Mouse (Mus musculus) G1E (cell line): ENCODE results near the gene Ttc28. TPM values are rescaled to one million over a fixed set of nuclear protein-coding genes. Genes with fewer than 3 reads are reported as not detected.

Source experiments
- ATAC-seq: 2 replicates; pipeline ENCODE4 v1.8.0; 2016; ENCODE audit warnings: mild to moderate bottlenecking; ENCODE audit not compliant: insufficient number of reproducible peaks, poor library complexity, low FRiP score, severe bottlenecking; ENCODE audit errors: extremely low read depth
- DNase-seq: peaks from one replicate; pipeline ENCODE4 v3.0.0; 2012; ENCODE audit warnings: low spot score
- H3K27me3 ChIP-seq: 2 replicates; pipeline ENCODE4 v1.6.1; 2012; ENCODE audit warnings: mild to moderate bottlenecking, low read length, inconsistent platforms; ENCODE audit not compliant: insufficient read depth
- H3K36me3 ChIP-seq: replicated peaks from 2 replicates; pipeline ENCODE3; 2012; ENCODE audit warnings: mild to moderate bottlenecking, inconsistent platforms
- H3K4me1 ChIP-seq: 2 replicates; pipeline ENCODE4 v1.6.1; 2012; ENCODE audit warnings: low read depth, low read length, inconsistent platforms, mixed read lengths; ENCODE audit not compliant: insufficient read depth
- H3K4me3 ChIP-seq: 2 replicates; pipeline ENCODE4 v1.5.1; 2012; ENCODE audit warnings: low read depth, mild to moderate bottlenecking, inconsistent platforms, low read length, moderate library complexity, mixed read lengths
- H3K9me3 ChIP-seq: replicated peaks from 2 replicates; pipeline ENCODE4 v1.6.1; 2012; ENCODE audit warnings: inconsistent platforms
- CTCF ChIP-seq: IDR thresholded peaks from 2 replicates; pipeline ENCODE4 v1.5.1; 2012; ENCODE audit warnings: low read depth, low read length, inconsistent platforms, mixed read lengths
- GATA1 ChIP-seq: IDR thresholded peaks from 2 replicates; pipeline ENCODE4 v1.6.1; 2012; ENCODE audit warnings: borderline replicate concordance, low read length, inconsistent platforms, mixed read lengths
- GATA2 ChIP-seq: IDR thresholded peaks from 2 replicates; pipeline ENCODE4 v1.6.1; 2012; ENCODE audit warnings: low read depth, low read length, inconsistent platforms, borderline replicate concordance
- POLR2AphosphoS5 ChIP-seq: IDR thresholded peaks from 2 replicates; pipeline ENCODE4 v1.6.1; 2012; ENCODE audit warnings: low read depth, low read length, inconsistent platforms; ENCODE audit not compliant: insufficient replicate concordance
- TAL1 ChIP-seq: conservative IDR thresholded peaks from 2 replicates; pipeline ENCODE4 v1.6.1; 2012; ENCODE audit warnings: low read depth, low read length, inconsistent platforms, mixed read lengths
- polyA plus RNA-seq: library from polyadenylated mRNA; stranded (reverse); fragments of >175 nt; gene quantifications from 2 replicates; pipeline ENCODE4 v1.2.3, GENCODE M21; 2012
- total RNA-seq, 2 experiments: library from RNA; stranded (forward) in 1 of 2; stranded (reverse) in 1 of 2; fragments of 200-1000 nt in 1 of 2; fragments of >200 nt in 1 of 2; fragmentation: Nextera tagmentation in 1 of 2; gene quantifications; 2 replicates each; pipeline ENCODE4 v1.2.3; 2014 to 2017

The Ttc28 gene
- total and polyA plus RNA-seq, 3 experiments: 0.28 to 2.0 (median 0.55) TPM

DNA sequence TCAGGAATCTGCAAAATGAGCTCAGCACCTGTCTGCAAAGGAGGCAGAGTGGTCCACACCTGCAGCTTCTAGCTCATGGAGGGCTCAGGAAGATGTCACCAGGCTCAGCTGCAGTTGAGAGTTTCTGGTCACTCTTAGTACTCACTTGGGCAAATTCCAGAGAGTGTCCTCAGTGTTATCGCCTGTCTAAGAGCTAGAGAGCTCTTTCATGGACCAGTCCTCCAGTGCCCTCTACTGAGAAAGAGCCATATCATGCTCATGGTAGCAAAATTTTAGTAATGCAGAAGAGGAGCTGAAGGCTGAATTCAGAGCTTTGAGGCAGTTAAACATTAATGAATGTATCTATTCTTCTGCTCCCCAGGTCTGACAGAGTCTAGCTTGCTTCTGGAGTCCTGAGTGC, 43.7 kb downstream of the Ttc28 start:
- no peaks in the 10 kb centered on the region for H3K9me3 ChIP-seq
- no peaks in the 10 kb centered on the region for H3K4me1 ChIP-seq
- H3K4me3 ChIP-seq: no peak overlapping the region
- peaks cover 4% of the 10 kb centered on the region; the same call in 1 of the 2 replicates for H3K27me3 ChIP-seq
- TF ChIP-seq TAL1 (no peak), GATA2 (no peak), CTCF (no peak), GATA1 (no peak), POLR2AphosphoS5 (no peak)
- H3K36me3 ChIP-seq: no peaks in the 10 kb centered on the region
- ATAC-seq (no peak), DNase-seq (no peak)

DNA sequence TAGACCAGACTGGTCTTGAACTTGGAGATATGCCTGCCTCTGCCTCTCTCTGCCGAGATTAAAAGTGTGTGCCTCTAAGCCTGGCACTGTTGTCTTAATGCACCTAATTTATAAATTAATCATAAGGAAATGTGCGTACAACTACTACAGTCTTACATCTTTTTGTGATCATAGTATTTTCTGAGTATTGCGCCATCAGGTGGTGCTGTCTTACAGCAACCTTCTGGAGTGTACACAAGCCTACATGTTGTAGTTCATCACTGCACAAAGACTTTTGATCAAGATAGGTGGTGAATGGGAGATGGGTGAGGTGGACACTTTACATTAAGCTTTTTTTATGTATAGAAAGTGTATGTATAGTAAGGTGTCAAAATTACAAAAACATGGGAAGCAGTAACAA, 45.0 kb downstream of the Ttc28 start:
- no peaks in the 10 kb centered on the region for H3K36me3 ChIP-seq
- ATAC-seq: no peak
- TF ChIP-seq TAL1 (no peak), CTCF (no peak), GATA1 (no peak), POLR2AphosphoS5 (no peak), GATA2 (no peak)
- no peak for DNase-seq
- peaks cover 3% of the 10 kb centered on the region; the same call in 1 of the 2 replicates for H3K27me3 ChIP-seq
- no peak overlapping the region for H3K4me3 ChIP-seq
- no peaks in the 10 kb centered on the region for H3K9me3 ChIP-seq
- H3K4me1 ChIP-seq: no peaks in the 10 kb centered on the region

DNA sequence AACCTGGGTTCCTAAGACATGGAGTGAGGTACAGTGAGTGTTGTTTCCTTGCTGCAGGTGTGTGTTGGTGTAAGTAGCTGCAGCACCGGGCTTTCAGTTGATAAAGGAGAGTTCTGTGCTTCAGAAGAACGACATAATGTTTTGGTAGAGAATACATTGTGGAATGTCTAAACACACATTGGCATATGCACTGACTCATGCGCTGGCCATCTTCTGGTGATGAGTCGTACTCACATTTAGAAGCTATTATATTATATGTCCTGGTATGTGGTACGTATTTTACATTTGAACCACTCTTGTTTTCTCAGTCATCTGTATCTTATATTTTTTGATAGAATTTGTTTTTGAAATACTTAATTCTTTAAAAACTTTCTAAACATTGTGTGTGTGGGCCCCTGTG, 46.2 kb downstream of the Ttc28 start:
- Histone ChIP-seq H3K27me3 (peaks cover 3% of the 10 kb centered on the region; the same call in 1 of the 2 replicates), H3K36me3 (no peaks in the 10 kb centered on the region), H3K9me3 (no peaks in the 10 kb centered on the region), H3K4me1 (no peaks in the 10 kb centered on the region), H3K4me3 (no peak overlapping the region)
- ATAC-seq: no peak
- no peak for DNase-seq
- TF ChIP-seq GATA2 (no peak), GATA1 (no peak), CTCF (no peak), TAL1 (no peak), POLR2AphosphoS5 (no peak)

DNA sequence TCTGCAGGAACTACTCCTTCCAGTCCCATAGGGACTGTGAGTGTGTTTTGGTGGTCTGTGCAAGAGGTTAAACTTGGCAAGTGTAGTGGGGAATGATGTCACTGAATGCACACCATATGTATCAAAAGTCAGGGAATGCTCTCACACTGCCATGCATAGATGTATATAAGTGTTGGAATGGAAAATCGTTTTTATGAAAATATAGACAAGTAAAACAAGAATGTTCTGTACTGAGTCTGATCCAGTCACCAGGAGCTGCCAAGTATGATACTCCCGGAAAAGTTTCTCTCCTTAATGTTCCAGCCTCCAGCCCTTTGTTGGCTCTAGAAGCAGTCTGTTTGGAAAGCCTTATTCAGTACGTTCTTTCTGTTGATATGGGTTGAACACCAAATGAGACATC, 48.7 kb downstream of the Ttc28 start:
- Histone ChIP-seq H3K4me3 (no peak overlapping the region), H3K9me3 (no peaks in the 10 kb centered on the region), H3K27me3 (peaks cover under 1% of the 10 kb centered on the region; the same call in 1 of the 2 replicates), H3K36me3 (no peaks in the 10 kb centered on the region), H3K4me1 (no peaks in the 10 kb centered on the region)
- DNase-seq (no peak), ATAC-seq (no peak)
- TF ChIP-seq CTCF (no peak), TAL1 (no peak), GATA1 (no peak), POLR2AphosphoS5 (no peak), GATA2 (no peak)

DNA sequence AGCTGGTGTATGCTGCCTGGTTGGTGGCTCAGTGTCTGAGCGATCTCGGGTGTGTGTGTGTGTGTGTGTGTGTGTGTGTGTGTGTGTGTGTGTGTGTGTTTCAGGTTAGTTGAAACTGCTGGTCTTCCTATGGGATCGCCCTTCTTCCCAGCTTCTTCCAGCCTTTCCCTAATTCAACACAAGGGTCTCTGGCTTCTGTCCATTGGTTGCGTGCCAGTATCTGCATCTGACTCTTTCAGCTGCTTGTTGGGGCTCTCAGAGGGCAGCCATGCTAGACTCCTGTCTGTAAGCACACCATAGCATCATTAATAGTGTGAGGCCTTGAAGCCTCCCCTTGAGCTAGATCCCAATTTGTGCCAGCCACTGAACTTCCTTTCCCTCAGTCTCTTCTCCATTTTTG, 49.7 kb downstream of the Ttc28 start:
- H3K4me3 ChIP-seq: no peak overlapping the region
- no peaks in the 10 kb centered on the region for H3K4me1 ChIP-seq
- DNase-seq (no peak), ATAC-seq (no peak)
- TF ChIP-seq TAL1 (no peak), GATA1 (no peak), CTCF (no peak), GATA2 (no peak), POLR2AphosphoS5 (no peak)
- no peaks in the 10 kb centered on the region for H3K27me3 ChIP-seq
- no peaks in the 10 kb centered on the region for H3K9me3 ChIP-seq
- H3K36me3 ChIP-seq: no peaks in the 10 kb centered on the region

DNA sequence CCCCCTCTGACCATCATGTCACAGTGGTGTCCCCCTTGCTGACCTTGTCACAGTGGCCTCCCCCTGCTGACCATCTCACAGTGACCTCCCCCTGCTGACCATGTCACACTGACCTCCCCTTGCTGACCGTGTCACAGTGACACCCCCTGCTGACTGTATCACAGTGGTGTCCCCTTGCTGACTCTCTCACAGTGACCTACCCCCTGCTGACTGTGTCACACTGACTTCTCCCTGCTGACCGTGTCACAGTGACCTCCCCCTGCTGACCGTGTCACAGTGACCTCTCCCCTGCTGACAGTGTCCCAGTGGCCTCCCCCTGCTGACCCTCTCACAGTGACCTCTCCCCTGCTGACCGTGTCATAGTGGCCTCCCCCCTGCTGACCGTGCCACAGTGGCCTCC, 57.0 kb downstream of the Ttc28 start:
- DNase-seq (no peak), ATAC-seq (no peak)
- peak overlapping the region; percentile 22; the same call in 1 of the 2 replicates for H3K4me3 ChIP-seq
- peaks cover 7% of the 10 kb centered on the region; the same call in 1 of the 2 replicates for H3K27me3 ChIP-seq
- no peaks in the 10 kb centered on the region for H3K9me3 ChIP-seq
- no peaks in the 10 kb centered on the region for H3K36me3 ChIP-seq
- TF ChIP-seq GATA1: no peak
- no peak for TF ChIP-seq TAL1
- TF ChIP-seq GATA2: no peak
- no peak for TF ChIP-seq POLR2AphosphoS5
- no peak for TF ChIP-seq CTCF
- H3K4me1 ChIP-seq: no peaks in the 10 kb centered on the region; the same call in 1 of the 2 replicates

DNA sequence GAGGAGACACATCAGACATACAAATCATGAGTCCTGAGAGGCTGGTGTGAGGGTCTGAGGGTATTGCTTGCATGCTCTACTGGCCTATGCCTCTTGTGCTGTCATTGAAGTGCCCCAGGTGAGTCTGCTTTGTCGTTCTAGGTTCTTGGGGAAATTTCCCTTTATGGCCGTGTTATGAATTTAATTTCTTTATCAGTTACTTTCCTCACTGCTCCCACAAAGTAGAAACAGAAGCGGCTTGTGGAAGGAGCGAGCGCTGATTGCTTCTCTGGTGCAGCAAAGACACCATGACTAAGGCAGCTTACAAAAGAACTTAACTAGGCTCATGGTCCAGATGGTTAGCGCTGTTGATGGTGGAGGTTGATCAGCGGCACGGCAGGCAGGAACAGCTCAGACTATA, 64.7 kb downstream of the Ttc28 start:
- ATAC-seq (no peak), DNase-seq (no peak)
- no peaks in the 10 kb centered on the region for H3K9me3 ChIP-seq
- no peaks in the 10 kb centered on the region for H3K36me3 ChIP-seq
- H3K27me3 ChIP-seq: peaks cover 5% of the 10 kb centered on the region; the same call in 1 of the 2 replicates
- no peak overlapping the region for H3K4me3 ChIP-seq
- H3K4me1 ChIP-seq: no peaks in the 10 kb centered on the region
- TF ChIP-seq GATA1: no peak
- TF ChIP-seq GATA2: no peak
- TF ChIP-seq POLR2AphosphoS5: no peak
- TF ChIP-seq CTCF: no peak
- TF ChIP-seq TAL1: no peak
